Mouse (Mus musculus): ENCODE measurements around the gene Ppp4r3a. TPM values are rescaled to one million over a fixed set of nuclear protein-coding genes. Genes with fewer than 3 reads are reported as not detected.
"Not testable (repeated sequence)": the region's sequence is repeated elsewhere in the genome, so short reads cannot be mapped to it uniquely, and the experiment has no call there.

Gene Ppp4r3a
- total and polyA plus RNA-seq, 3 experiments = 43.2 to 68.6 (median 68.5) TPM

DNA sequence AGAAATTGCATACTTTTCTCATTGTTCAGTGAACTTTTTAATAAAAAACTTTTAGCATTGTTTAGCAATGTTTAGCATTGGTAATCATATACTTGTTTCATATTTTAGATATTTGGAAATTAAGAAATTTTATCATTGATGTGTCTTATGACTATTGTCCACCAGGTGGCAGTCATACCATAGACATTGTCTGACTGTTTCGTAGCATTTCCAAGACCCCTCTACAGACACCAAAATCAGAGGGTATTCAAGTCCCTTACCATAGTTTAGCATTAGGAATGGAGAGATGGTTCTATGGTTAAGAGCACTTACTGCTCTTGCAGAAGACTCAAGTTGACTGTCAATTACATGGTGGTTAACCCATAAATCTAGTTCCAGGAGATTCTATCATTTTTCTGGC, 39.5 kb upstream of the Ppp4r3a start:
- in situ Hi-C loops (cut with MboI; ENCODE audit: low pct_ligation_motif_present, low pct_unique_long_range_greater_than_20kb, low sequenced_read_pairs) (no loop called here), dilution Hi-C loops (cut with MboI; ENCODE audit: extremely low pct_ligation_motif_present, extremely low pct_unique_long_range_greater_than_20kb, low sequenced_read_pairs) (no loop called here)
- H3K9ac ChIP-seq (ENCODE audit: insufficient read depth, low read depth) = no peak overlapping the region
- H3K27ac ChIP-seq (ENCODE audit: insufficient read depth, low read depth) = no peak overlapping the region
- H3K27me3 ChIP-seq (replicated peaks) = peaks cover 36% of the 10 kb centered on the region
- no peaks in the 10 kb centered on the region for H3K4me1 ChIP-seq (ENCODE audit: control insufficient read depth in 1 of 2, insufficient read depth in 2 of 2)
- H3K9me3 ChIP-seq (replicated peaks; ENCODE audit: low read length) = peaks cover 4% of the 10 kb centered on the region
- DNase-seq (ENCODE audit: extremely low read depth) = peak; percentile 11
- peak; percentile 87 for TF ChIP-seq RAD21 (IDR thresholded peaks at IDR 0.05; ENCODE audit: low read depth, low read length)
- TF ChIP-seq HCFC1 (IDR thresholded peaks at IDR 0.05; ENCODE audit: low read depth, low read length) = no peak
- TF ChIP-seq ZC3H11A (IDR thresholded peaks at IDR 0.05; ENCODE audit: low read depth, low read length) = peak; percentile 10; the same call in 1 of the 2 replicates
- no peak for TF ChIP-seq MAFK (IDR thresholded peaks at IDR 0.05; ENCODE audit: insufficient replicate concordance, low read length)
- TF ChIP-seq MAZ (IDR thresholded peaks at IDR 0.05; ENCODE audit: low read depth, low read length) = no peak
- peak; percentile 17 to 74; a peak in 2 of 4 replicates for TF ChIP-seq CTCF (conservative IDR thresholded peaks at IDR 0.05 in 1 of 2, IDR thresholded peaks at IDR 0.05 in 1 of 2; ENCODE audit: low read depth in 2 of 2, low read length in 2 of 2)
- no peak for TF ChIP-seq ETS1 (conservative IDR thresholded peaks at IDR 0.05; ENCODE audit: low read depth, low read length)
- TF ChIP-seq UBTF (IDR thresholded peaks at IDR 0.05; ENCODE audit: low read depth, low read length) = no peak
- no peak for TF ChIP-seq MYC (IDR thresholded peaks at IDR 0.05; ENCODE audit: low read depth, low read length)
- no peak for TF ChIP-seq TCF12 (IDR thresholded peaks at IDR 0.05; ENCODE audit: low read depth, low read length)
- peak; percentile 68 for TF ChIP-seq SMC3 (IDR thresholded peaks at IDR 0.05; ENCODE audit: low read depth, low read length)
- no peaks in the 10 kb centered on the region for H3K36me3 ChIP-seq (replicated peaks in 1 of 2; ENCODE audit: control insufficient read depth in 1 of 2, insufficient read depth in 1 of 2, low read length in 1 of 2)
- no peak overlapping the region for H3K4me3 ChIP-seq (replicated peaks in 1 of 3; ENCODE audit: low read depth in 2 of 3, low read length in 2 of 3, poor library complexity in 1 of 3)
- H3K4me2 ChIP-seq (ENCODE audit: insufficient read depth, low read depth, poor library complexity, severe bottlenecking) = 0 out of 2 replicates have a peak overlapping the region, but pooled peaks have one; percentile 50
- no peaks in the 10 kb centered on the region for H3K79me2 ChIP-seq (replicated peaks; ENCODE audit: control insufficient read depth, extremely low read depth, insufficient read depth, poor library complexity, severe bottlenecking)

DNA sequence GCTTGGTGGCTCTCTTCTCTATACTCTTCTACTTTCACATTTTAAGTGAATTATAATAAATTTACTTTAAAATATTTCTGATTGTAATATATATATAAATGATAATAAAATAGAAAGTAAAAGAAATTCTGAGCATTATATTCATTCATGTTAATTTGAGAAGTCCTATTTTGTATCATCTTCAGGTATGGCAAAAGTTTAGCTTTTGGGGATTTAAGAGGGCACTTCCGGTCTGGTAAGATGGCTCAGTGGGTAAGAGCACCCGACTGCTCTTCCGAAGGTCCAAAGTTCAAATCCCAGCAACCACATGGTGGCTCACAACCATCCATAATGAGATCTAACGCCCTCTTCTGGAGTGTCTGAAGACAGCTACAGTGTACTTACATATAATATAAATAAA, 38.6 kb upstream of the Ppp4r3a start:
- in situ Hi-C loops (cut with MboI; ENCODE audit: low pct_ligation_motif_present, low pct_unique_long_range_greater_than_20kb, low sequenced_read_pairs); H3K9ac ChIP-seq (ENCODE audit: insufficient read depth, low read depth); DNase-seq (ENCODE audit: extremely low read depth); dilution Hi-C loops (cut with MboI; ENCODE audit: extremely low pct_ligation_motif_present, extremely low pct_unique_long_range_greater_than_20kb, low sequenced_read_pairs); H3K4me3 ChIP-seq (replicated peaks in 1 of 3; ENCODE audit: low read depth in 2 of 3, low read length in 2 of 3, poor library complexity in 1 of 3); H3K36me3 ChIP-seq (replicated peaks in 1 of 2; ENCODE audit: control insufficient read depth in 1 of 2, insufficient read depth in 1 of 2, low read length in 1 of 2); H3K4me2 ChIP-seq (ENCODE audit: insufficient read depth, low read depth, poor library complexity, severe bottlenecking); H3K79me2 ChIP-seq (replicated peaks; ENCODE audit: control insufficient read depth, extremely low read depth, insufficient read depth, poor library complexity, severe bottlenecking); H3K4me1 ChIP-seq (ENCODE audit: control insufficient read depth in 1 of 2, insufficient read depth in 2 of 2); H3K9me3 ChIP-seq (replicated peaks; ENCODE audit: low read length); H3K27ac ChIP-seq (ENCODE audit: insufficient read depth, low read depth): not testable (repeated sequence)
- peak; percentile 62; the same call in 1 of the 2 replicates for TF ChIP-seq TBP (conservative IDR thresholded peaks at IDR 0.05; ENCODE audit: low read depth, low read length)
- peaks cover 37% of the 10 kb centered on the region for H3K27me3 ChIP-seq (replicated peaks)

DNA sequence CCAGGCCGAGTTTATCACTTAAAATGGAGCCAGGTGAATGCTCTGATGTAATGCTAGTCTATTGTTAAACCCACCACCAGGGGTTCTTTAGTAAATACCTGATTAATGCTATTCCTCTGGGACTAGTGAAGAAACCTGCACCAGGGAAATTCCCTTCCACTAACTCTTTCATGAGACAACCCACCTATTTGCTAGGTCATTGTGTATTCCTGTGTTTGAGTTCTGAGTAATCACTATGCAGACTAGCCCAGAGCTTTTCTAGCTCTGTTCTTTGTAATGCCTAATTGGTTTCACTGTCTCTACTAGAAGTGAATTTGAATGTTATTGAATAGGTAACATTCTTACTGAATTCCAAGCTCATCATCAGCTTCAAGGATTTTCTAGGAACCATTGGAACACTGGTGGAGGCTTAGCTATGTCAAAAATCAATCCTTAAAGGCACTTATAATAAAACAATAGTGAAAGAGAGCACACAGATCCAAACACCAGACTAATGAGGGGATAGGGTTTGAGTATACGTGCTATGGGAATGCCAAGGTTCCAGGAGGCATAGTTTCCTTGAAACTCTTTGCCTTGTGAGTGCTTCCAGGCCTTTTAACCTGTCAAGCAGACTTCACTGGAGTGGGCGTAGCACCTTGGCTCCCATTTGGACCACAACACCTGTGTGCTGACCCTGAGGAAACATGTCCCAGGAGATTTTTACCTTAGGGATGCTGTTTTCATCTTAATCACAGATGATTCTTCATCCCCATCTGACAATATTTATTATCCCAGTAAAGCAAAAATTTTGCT, 26.5 kb upstream of the Ppp4r3a start:
- dilution Hi-C loops (cut with MboI; ENCODE audit: extremely low pct_ligation_motif_present, extremely low pct_unique_long_range_greater_than_20kb, low sequenced_read_pairs) = not testable (repeated sequence)

More for the DNA sequence above, 26.5 kb upstream of the Ppp4r3a start:
- H3K9ac ChIP-seq (ENCODE audit: insufficient read depth, low read depth); H3K9me3 ChIP-seq (replicated peaks; ENCODE audit: low read length); DNase-seq (ENCODE audit: extremely low read depth); H3K36me3 ChIP-seq (replicated peaks in 1 of 2; ENCODE audit: control insufficient read depth in 1 of 2, insufficient read depth in 1 of 2, low read length in 1 of 2); in situ Hi-C loops (cut with MboI; ENCODE audit: low pct_ligation_motif_present, low pct_unique_long_range_greater_than_20kb, low sequenced_read_pairs); H3K4me1 ChIP-seq (ENCODE audit: control insufficient read depth in 1 of 2, insufficient read depth in 2 of 2); H3K79me2 ChIP-seq (replicated peaks; ENCODE audit: control insufficient read depth, extremely low read depth, insufficient read depth, poor library complexity, severe bottlenecking); H3K27ac ChIP-seq (ENCODE audit: insufficient read depth, low read depth); H3K4me3 ChIP-seq (replicated peaks in 1 of 3; ENCODE audit: low read depth in 2 of 3, low read length in 2 of 3, poor library complexity in 1 of 3); H3K4me2 ChIP-seq (ENCODE audit: insufficient read depth, low read depth, poor library complexity, severe bottlenecking): not testable (repeated sequence)
- H3K27me3 ChIP-seq (replicated peaks) = peaks cover 30% of the 10 kb centered on the region
